Mouse (Mus musculus): ENCODE measurements around the gene Slamf6. TPM values are rescaled to one million over a fixed set of nuclear protein-coding genes. Genes with fewer than 3 reads are reported as not detected.

Gene Slamf6
- total and polyA plus RNA-seq, 3 experiments, result 0.01 TPM; not detected in 2

GRCm38 (mm10) chr1:171975831-171976230 lies 58.5 kb downstream of the Slamf6 start:
- no peaks in the 10 kb centered on the region for H3K79me2 ChIP-seq (ENCODE audit: control insufficient read depth, insufficient read depth, low read length, poor library complexity)
- no peak overlapping the region for H3K27ac ChIP-seq (ENCODE audit: control insufficient read depth, low read depth, low read length)
- no peak overlapping the region for H3K9ac ChIP-seq (ENCODE audit: control insufficient read depth, low read depth, low read length, poor library complexity, severe bottlenecking)
- no peaks in the 10 kb centered on the region for H3K4me1 ChIP-seq (ENCODE audit: control insufficient read depth in 1 of 2, insufficient read depth in 2 of 2, low read length in 2 of 2)
- no peaks in the 10 kb centered on the region for H3K36me3 ChIP-seq (ENCODE audit: control insufficient read depth in 1 of 2, insufficient read depth in 2 of 2, low read length in 2 of 2)
- H3K9me3 ChIP-seq (replicated peaks; ENCODE audit: insufficient read depth, low read length), result no peaks in the 10 kb centered on the region
- TF ChIP-seq NELFE (IDR thresholded peaks at IDR 0.05; ENCODE audit: low read depth, low read length) (no peak), MXI1 (IDR thresholded peaks at IDR 0.05; ENCODE audit: low read depth, low read length) (no peak), ZC3H11A (IDR thresholded peaks at IDR 0.05; ENCODE audit: low read depth, low read length) (no peak), ELF1 (IDR thresholded peaks at IDR 0.05; ENCODE audit: low read depth, low read length) (no peak), GATA1 (IDR thresholded peaks at IDR 0.05; ENCODE audit: low read depth, low read length) (no peak), SIN3A (IDR thresholded peaks at IDR 0.05; ENCODE audit: low read length) (no peak)
- no peak for DNase-seq (ENCODE audit: low read depth, low spot score)
- H3K4me3 ChIP-seq (ENCODE audit: control insufficient read depth in 1 of 2, insufficient read depth in 1 of 2, low read depth in 2 of 2, low read length in 2 of 2), result no peak overlapping the region
- H3K27me3 ChIP-seq (ENCODE audit: control insufficient read depth in 1 of 2, insufficient read depth in 2 of 2, low read length in 2 of 2), result no peaks in the 10 kb centered on the region

DNA sequence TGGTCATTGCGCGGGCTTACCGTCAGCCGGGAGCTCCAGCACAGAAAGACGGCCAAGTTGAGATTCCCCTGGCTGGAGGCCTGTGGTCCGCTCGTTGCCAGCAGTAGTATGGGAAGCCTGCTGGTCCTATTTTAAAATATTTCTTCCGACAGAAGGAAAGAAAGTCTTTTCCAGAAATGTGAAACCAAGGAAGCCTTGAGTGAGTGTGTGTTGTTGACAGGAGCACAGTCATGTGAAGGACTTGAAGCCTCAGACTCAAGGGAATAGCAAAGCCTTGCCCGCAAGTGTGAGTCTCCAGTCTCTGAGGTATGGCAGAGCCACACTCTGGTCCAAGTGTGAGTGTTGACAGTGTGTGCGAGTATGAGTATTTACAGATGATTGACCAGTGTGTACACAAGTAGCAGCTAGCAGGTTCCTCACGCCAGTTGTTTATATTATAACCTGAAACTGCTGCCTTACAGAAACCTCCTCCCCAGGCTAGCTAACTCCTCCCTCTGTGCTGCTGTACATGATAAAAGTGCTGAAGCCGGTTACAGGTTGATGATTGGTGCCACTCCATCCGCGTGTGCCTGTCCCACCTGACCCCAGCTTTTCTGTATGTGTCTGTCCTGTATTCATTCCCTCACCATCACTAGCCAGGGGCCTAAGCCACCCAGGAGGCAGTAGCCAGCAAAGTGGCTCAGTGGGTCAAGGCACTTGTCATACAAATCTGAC lies 59.7 kb downstream of the Slamf6 start:
- no peak overlapping the region for H3K27ac ChIP-seq (ENCODE audit: control insufficient read depth, low read depth, low read length)
- H3K4me3 ChIP-seq (ENCODE audit: control insufficient read depth in 1 of 2, insufficient read depth in 1 of 2, low read depth in 2 of 2, low read length in 2 of 2), result no peak overlapping the region
- H3K36me3 ChIP-seq (ENCODE audit: control insufficient read depth in 1 of 2, insufficient read depth in 2 of 2, low read length in 2 of 2), result no peaks in the 10 kb centered on the region
- H3K27me3 ChIP-seq (ENCODE audit: control insufficient read depth in 1 of 2, insufficient read depth in 2 of 2, low read length in 2 of 2), result no peaks in the 10 kb centered on the region
- TF ChIP-seq MEF2A (IDR thresholded peaks at IDR 0.05; ENCODE audit: extremely low read depth, insufficient replicate concordance, low read depth, low read length, poor library complexity, severe bottlenecking), result no peak
- no peak for TF ChIP-seq ELF1 (IDR thresholded peaks at IDR 0.05; ENCODE audit: low read depth, low read length)
- no peak for TF ChIP-seq POLR2A (IDR thresholded peaks at IDR 0.05; ENCODE audit: control insufficient read depth in 1 of 2, insufficient read depth in 1 of 2, low read depth in 1 of 2, low read length in 2 of 2, poor library complexity in 1 of 2)
- no peak for TF ChIP-seq MYC (IDR thresholded peaks at IDR 0.05; ENCODE audit: low read depth, low read length)
- TF ChIP-seq KAT2A (conservative IDR thresholded peaks at IDR 0.05; ENCODE audit: low read depth, low read length), result no peak
- TF ChIP-seq CHD2 (IDR thresholded peaks at IDR 0.05; ENCODE audit: low read length), result no peak
- no peak for TF ChIP-seq ZMIZ1 (IDR thresholded peaks at IDR 0.05; ENCODE audit: low read depth, low read length)
- no peak for TF ChIP-seq BHLHE40 (IDR thresholded peaks at IDR 0.05; ENCODE audit: borderline replicate concordance, low read depth, low read length)
- no peak for TF ChIP-seq USF1 (IDR thresholded peaks at IDR 0.05; ENCODE audit: low read depth, low read length)
- no peak for TF ChIP-seq MAZ (IDR thresholded peaks at IDR 0.05; ENCODE audit: low read depth, low read length)
- no peak for TF ChIP-seq GATA1 (IDR thresholded peaks at IDR 0.05; ENCODE audit: low read depth, low read length)
- TF ChIP-seq SMC3 (IDR thresholded peaks at IDR 0.05; ENCODE audit: low read depth, low read length), result no peak
- no peak for TF ChIP-seq RAD21 (IDR thresholded peaks at IDR 0.05; ENCODE audit: low read depth, low read length)
- DNase-seq (ENCODE audit: low read depth, low spot score), result no peak
- no peak overlapping the region for H3K9ac ChIP-seq (ENCODE audit: control insufficient read depth, low read depth, low read length, poor library complexity, severe bottlenecking)
- H3K9me3 ChIP-seq (replicated peaks; ENCODE audit: insufficient read depth, low read length), result no peaks in the 10 kb centered on the region
- H3K79me2 ChIP-seq (ENCODE audit: control insufficient read depth, insufficient read depth, low read length, poor library complexity), result no peaks in the 10 kb centered on the region
- no peaks in the 10 kb centered on the region for H3K4me1 ChIP-seq (ENCODE audit: control insufficient read depth in 1 of 2, insufficient read depth in 2 of 2, low read length in 2 of 2)

Measured in MEL (cell line).